Mouse (Mus musculus): ENCODE data around the gene Noct.
"Not testable (repeated sequence)": the region's sequence is repeated elsewhere in the genome, so short reads cannot be mapped to it uniquely, and the experiment has no call there.

The Noct gene

GRCm38 (mm10) chr3:51204897-51205296 is 19.4 kb upstream of the Noct start:
- no peak for DNase-seq (ENCODE audit: low read depth, low spot score)

- no peak for DNase-seq (ENCODE audit: low read depth, low spot score)
These were observed 17.7 kb upstream of the Noct start for GRCm38 (mm10) chr3:51206521-51206920.

GRCm38 (mm10) chr3:51208633-51209032 is 15.6 kb upstream of the Noct start:
- peak; percentile 85 for DNase-seq (ENCODE audit: low read depth, low spot score)

- peak; percentile 91 for DNase-seq (ENCODE audit: low read depth, low spot score)
These were observed 14.5 kb upstream of the Noct start for GRCm38 (mm10) chr3:51209503-51210314.

GRCm38 (mm10) chr3:51210485-51210884 is 13.8 kb upstream of the Noct start:
- peak; percentile 55 for DNase-seq (ENCODE audit: low read depth, low spot score)

- DNase-seq (ENCODE audit: low read depth, low spot score), result no peak
These were observed 11.1 kb upstream of the Noct start for GRCm38 (mm10) chr3:51213111-51213510.

- no peak for DNase-seq (ENCODE audit: low read depth, low spot score)
These were observed 8.6 kb upstream of the Noct start for GRCm38 (mm10) chr3:51215681-51216080.

GRCm38 (mm10) chr3:51216351-51216750 is 7.9 kb upstream of the Noct start:
- peak; percentile 41 for DNase-seq (ENCODE audit: low read depth, low spot score)

- DNase-seq (ENCODE audit: low read depth, low spot score), result not testable (repeated sequence)
These were observed 5.9 kb upstream of the Noct start for GRCm38 (mm10) chr3:51218385-51218784.

- no peak for DNase-seq (ENCODE audit: low read depth, low spot score)
These were observed 5.0 kb upstream of the Noct start for GRCm38 (mm10) chr3:51219213-51219612.

GRCm38 (mm10) chr3:51220846-51221245 is 3.4 kb upstream of the Noct start:
- no peak for DNase-seq (ENCODE audit: low read depth, low spot score)

GRCm38 (mm10) chr3:51221847-51222246 is 2.4 kb upstream of the Noct start:
- DNase-seq (ENCODE audit: low read depth, low spot score), result no peak

GRCm38 (mm10) chr3:51222302-51222701 is 1.9 kb upstream of the Noct start:
- DNase-seq (ENCODE audit: low read depth, low spot score), result peak; percentile 47

- peak; percentile 68 for DNase-seq (ENCODE audit: low read depth, low spot score)
These were observed 1.3 kb upstream of the Noct start for GRCm38 (mm10) chr3:51222834-51223460.

- peak; percentile 79 for DNase-seq (ENCODE audit: low read depth, low spot score)
These were observed 691 bp upstream of the Noct start for GRCm38 (mm10) chr3:51223556-51223955.

- no peak for DNase-seq (ENCODE audit: low read depth, low spot score)
These were observed 1.0 kb downstream of the Noct start for GRCm38 (mm10) chr3:51225226-51225750.

- DNase-seq (ENCODE audit: low read depth, low spot score), result no peak
These were observed 1.7 kb downstream of the Noct start for GRCm38 (mm10) chr3:51225979-51226378.

GRCm38 (mm10) chr3:51226601-51227000 is 2.4 kb downstream of the Noct start:
- DNase-seq (ENCODE audit: low read depth, low spot score), result no peak

- peak; percentile 85 for DNase-seq (ENCODE audit: low read depth, low spot score)
These were observed 4.0 kb downstream of the Noct start for GRCm38 (mm10) chr3:51228038-51228820.

- no peak for DNase-seq (ENCODE audit: low read depth, low spot score)
These were observed 4.6 kb downstream of the Noct start for GRCm38 (mm10) chr3:51228821-51229205.

- no peak for DNase-seq (ENCODE audit: low read depth, low spot score)
These were observed 5.0 kb downstream of the Noct start for GRCm38 (mm10) chr3:51229226-51229625.

Measured in ES-CJ7 (cell line).